Mouse (Mus musculus): ENCODE measurements at regions not wholly inside any gene's neighbourhood (a gene's known extent, or its start where the extent isn't known, plus 50 kb on each side); places are given as distances from the start of the nearest gene placed in this dataset.

- TF ChIP-seq POLR2A (IDR thresholded peaks at IDR 0.05; ENCODE audit: low read depth, low read length) (no peak), CTCF (conservative IDR thresholded peaks at IDR 0.05; ENCODE audit: insufficient read depth, insufficient read length, low read depth, low read length) (no peak)
These were observed 661.4 kb downstream of the Zfp706 start for GRCm38 (mm10) chr15:36346126-36346525.

Data from kidney, adult 2 months (tissue).